Mouse (Mus musculus) hindbrain, embryonic 14.5 days (tissue): Measurements from ENCODE around the gene Rrm1. TPM values are rescaled to one million over a fixed set of nuclear protein-coding genes. Genes with fewer than 3 reads are reported as not detected.
A peak's percentile ranks its signal among the peaks of the same experiment; 100 is the strongest.

Experiments used
- ATAC-seq: fragments of 200-750 bp; cut with Nextera tagmentation; 2 replicates; pipeline ENCODE4 v1.8.0; 2017; ENCODE audit warnings: moderate number of reproducible peaks, mild to moderate bottlenecking, moderate TSS enrichment, moderate library complexity; ENCODE audit not compliant: low FRiP score
- DNase-seq: peaks from one replicate; pipeline ENCODE4 v3.0.0-alpha.2; 2015; ENCODE audit warnings: low spot score
- H3K27ac ChIP-seq: fragments of 300-500 bp; sonication (generic); 2 replicates; pipeline ENCODE4 v1.5.1; 2014; ENCODE audit warnings: mild to moderate bottlenecking, moderate library complexity
- H3K27me3 ChIP-seq: fragments of 300-500 bp; sonication (generic); 2 replicates; pipeline ENCODE4 v1.6.1; 2014; ENCODE audit warnings: mild to moderate bottlenecking, low read length, mixed read lengths; ENCODE audit not compliant: control insufficient read depth, insufficient read depth
- H3K36me3 ChIP-seq: fragments of 300-500 bp; sonication (generic); replicated peaks from 2 replicates; pipeline ENCODE4 v1.6.1; 2014; ENCODE audit not compliant: control insufficient read depth, insufficient read depth
- H3K4me1 ChIP-seq: fragments of 300-500 bp; sonication (generic); replicated peaks from 2 replicates; pipeline ENCODE4 v1.6.1; 2014; ENCODE audit warnings: antibody characterized with exemption, low read length, mixed read lengths; ENCODE audit not compliant: control insufficient read depth, insufficient read depth
- H3K4me2 ChIP-seq: fragments of 300-500 bp; sonication (generic); replicated peaks from 2 replicates; pipeline ENCODE4 v1.6.1; 2014; ENCODE audit warnings: mild to moderate bottlenecking, moderate library complexity
- H3K4me3 ChIP-seq: fragments of 300-500 bp; sonication (generic); replicated peaks from 2 replicates; pipeline ENCODE4 v1.5.1; 2014; ENCODE audit warnings: mild to moderate bottlenecking, low read length
- H3K9ac ChIP-seq: fragments of 300-500 bp; sonication (generic); 2 replicates; pipeline ENCODE4 v1.6.1; 2014
- H3K9me3 ChIP-seq: fragments of 300-500 bp; sonication (generic); 2 replicates; pipeline ENCODE4 v1.6.1; 2016; ENCODE audit warnings: low read length; ENCODE audit not compliant: control insufficient read depth
- WGBS: fragments of 180-500 bp; shearing (Covaris S2); extraction: QIAGEN DNeasy Blood & Tissue Kit; methylation state at CpG from one replicate; pipeline ENCODE4 v1.1.7; 2014; 5-methylcytosine and 5-hydroxymethylcytosine counted together
- polyA plus RNA-seq: library from polyadenylated mRNA; unstranded; fragments of >200 nt; fragmentation: Nextera tagmentation; extraction: Ambion mirVana; gene quantifications from 2 replicates; pipeline ENCODE4 v1.2.1, GENCODE M21; 2014

Gene Rrm1
- polyA plus RNA-seq, 1 experiment from 2014 or later, result 44.1 TPM

GRCm38 (mm10) chr7:102508666-102509065 is 67.2 kb downstream of the Rrm1 start:
- H3K36me3 ChIP-seq, result no peaks in the 10 kb centered on the region

GRCm38 (mm10) chr7:102509726-102510125 is 68.2 kb downstream of the Rrm1 start:
- no peak overlapping the region for H3K9ac ChIP-seq
- H3K4me1 ChIP-seq, result no peaks in the 10 kb centered on the region
- no peak for ATAC-seq
- H3K9me3 ChIP-seq, result no peaks in the 10 kb centered on the region
- H3K4me3 ChIP-seq, result no peak overlapping the region
- H3K27ac ChIP-seq, result no peak overlapping the region
- no peaks in the 10 kb centered on the region for H3K36me3 ChIP-seq
- H3K4me2 ChIP-seq, result no peak overlapping the region
- 79% methylated on average over 7 of the region's 7 CpGs for WGBS
- DNase-seq, result no peak
- H3K27me3 ChIP-seq, result 0 out of 2 replicates have a peak, but pooled peaks cover 10% of the 10 kb centered on the region

More at GRCm38 (mm10) chr7:102508666-102509065, 67.2 kb downstream of the Rrm1 start:
- H3K27ac ChIP-seq, result no peak overlapping the region
- H3K9me3 ChIP-seq, result no peaks in the 10 kb centered on the region
- DNase-seq (no peak), ATAC-seq (no peak)
- no peak overlapping the region for H3K4me2 ChIP-seq
- no peak overlapping the region for H3K9ac ChIP-seq
- H3K4me3 ChIP-seq, result no peak overlapping the region
- H3K4me1 ChIP-seq, result no peaks in the 10 kb centered on the region
- WGBS, result 90% methylated on average over 6 of the region's 6 CpGs
- 0 out of 2 replicates have a peak, but pooled peaks cover 3% of the 10 kb centered on the region for H3K27me3 ChIP-seq

- no peak for ATAC-seq
- Histone ChIP-seq H3K4me1 (no peaks in the 10 kb centered on the region), H3K4me2 (no peak overlapping the region), H3K9ac (no peak overlapping the region), H3K36me3 (no peaks in the 10 kb centered on the region), H3K4me3 (no peak overlapping the region), H3K27ac (no peak overlapping the region), H3K9me3 (no peaks in the 10 kb centered on the region), H3K27me3 (0 out of 2 replicates have a peak, but pooled peaks cover 10% of the 10 kb centered on the region)
- WGBS, result 94% methylated on average over 10 of the region's 10 CpGs
- no peak for DNase-seq
These were observed 70.4 kb downstream of the Rrm1 start for GRCm38 (mm10) chr7:102511927-102512326.

- WGBS, result under 1% methylated on average over 54 of the region's 54 CpGs
- H3K4me1 ChIP-seq, result no peaks in the 10 kb centered on the region
- DNase-seq, result peak; percentile 93
- H3K4me2 ChIP-seq, result peak overlapping the region; percentile 74
- H3K4me3 ChIP-seq, result peak overlapping the region; percentile 50
- H3K9ac ChIP-seq, result peak overlapping the region; percentile 75
- no peak overlapping the region for H3K27ac ChIP-seq
- H3K9me3 ChIP-seq, result no peaks in the 10 kb centered on the region
- H3K36me3 ChIP-seq, result no peaks in the 10 kb centered on the region
- 0 out of 2 replicates have a peak, but pooled peaks cover 10% of the 10 kb centered on the region for H3K27me3 ChIP-seq
- peak; percentile 97 for ATAC-seq
These were observed 71.4 kb downstream of the Rrm1 start for GRCm38 (mm10) chr7:102512814-102513435.

- H3K27me3 ChIP-seq, result 0 out of 2 replicates have a peak, but pooled peaks cover 10% of the 10 kb centered on the region
- 75% methylated on average over 4 of the region's 4 CpGs for WGBS
- no peaks in the 10 kb centered on the region for H3K36me3 ChIP-seq
- no peaks in the 10 kb centered on the region for H3K4me1 ChIP-seq
- H3K4me3 ChIP-seq, result no peak overlapping the region
- no peak overlapping the region for H3K4me2 ChIP-seq
- H3K27ac ChIP-seq, result no peak overlapping the region
- DNase-seq (no peak), ATAC-seq (no peak)
- H3K9ac ChIP-seq, result no peak overlapping the region
- H3K9me3 ChIP-seq, result no peaks in the 10 kb centered on the region
These were observed 72.6 kb downstream of the Rrm1 start for GRCm38 (mm10) chr7:102514144-102514543.

GRCm38 (mm10) chr7:102516261-102517050 is 75.0 kb downstream of the Rrm1 start:
- Histone ChIP-seq H3K27me3 (0 out of 2 replicates have a peak, but pooled peaks cover 10% of the 10 kb centered on the region), H3K4me1 (no peaks in the 10 kb centered on the region), H3K4me2 (no peak overlapping the region), H3K9me3 (no peaks in the 10 kb centered on the region), H3K4me3 (no peak overlapping the region), H3K36me3 (no peaks in the 10 kb centered on the region), H3K27ac (no peak overlapping the region), H3K9ac (no peak overlapping the region)
- 64% methylated on average over 10 of the region's 10 CpGs for WGBS
- no peak for DNase-seq
- no peak for ATAC-seq

- H3K36me3 ChIP-seq, result no peaks in the 10 kb centered on the region
- ATAC-seq (no peak), DNase-seq (no peak)
- no peaks in the 10 kb centered on the region for H3K4me1 ChIP-seq
- no peak overlapping the region for H3K4me3 ChIP-seq
- no peaks in the 10 kb centered on the region for H3K9me3 ChIP-seq
- no peak overlapping the region for H3K9ac ChIP-seq
- 73% methylated on average over 2 of the region's 2 CpGs for WGBS
- H3K27ac ChIP-seq, result no peak overlapping the region
- 0 out of 2 replicates have a peak, but pooled peaks cover 9% of the 10 kb centered on the region for H3K27me3 ChIP-seq
- no peak overlapping the region for H3K4me2 ChIP-seq
These were observed 75.5 kb downstream of the Rrm1 start for GRCm38 (mm10) chr7:102517051-102517335.

Other genes with a start within 250 kb of the Rrm1 start
- gene Nup98, start 231.5 kb upstream of the Rrm1 start, polyA plus RNA-seq, result 24.4 and 25.8 TPM in 2 replicates
- 63.9 and 65.0 TPM in 2 replicates for gene Pgap2, start 231.5 kb upstream of the Rrm1 start, polyA plus RNA-seq
- gene Rhog, start 185.6 kb upstream of the Rrm1 start, polyA plus RNA-seq, result 20.3 and 20.5 TPM in 2 replicates
- 15.2 and 15.4 TPM in 2 replicates for gene Stim1, start 173.9 kb upstream of the Rrm1 start, polyA plus RNA-seq
- 0.18 and 0.39 TPM in 2 replicates for gene Olfr543, start 40.0 kb downstream of the Rrm1 start, polyA plus RNA-seq
- gene Olfr544, start 46.6 kb downstream of the Rrm1 start, polyA plus RNA-seq, result 0.09 and 0.11 TPM in 2 replicates
- gene Olfr545, start 57.9 kb downstream of the Rrm1 start, polyA plus RNA-seq, result 0.17 and 0.23 TPM in 2 replicates
- gene Olfr547, start 93.1 kb downstream of the Rrm1 start, polyA plus RNA-seq, result not detected in 2 replicates
- not detected in 2 replicates for gene Olfr548-ps1, start 99.2 kb downstream of the Rrm1 start, polyA plus RNA-seq
- not detected in 2 replicates for gene Olfr549, start 108.2 kb downstream of the Rrm1 start, polyA plus RNA-seq
- 0.11 and 0.57 TPM in 2 replicates for gene Trim21, start 123.8 kb downstream of the Rrm1 start, polyA plus RNA-seq
- gene Olfr550, start 129.7 kb downstream of the Rrm1 start, polyA plus RNA-seq, result not detected in 2 replicates
- not detected in 2 replicates for gene Olfr551, start 150.2 kb downstream of the Rrm1 start, polyA plus RNA-seq
- gene Olfr552, start 156.1 kb downstream of the Rrm1 start, polyA plus RNA-seq, result not detected in 2 replicates
- gene Olfr553, start 176.5 kb downstream of the Rrm1 start, polyA plus RNA-seq, result not detected in 2 replicates
- gene Olfr554, start 196.7 kb downstream of the Rrm1 start, polyA plus RNA-seq, result not detected in 2 replicates
- not detected in 2 replicates for gene Olfr555, start 217.1 kb downstream of the Rrm1 start, polyA plus RNA-seq
- gene Olfr556, start 223.2 kb downstream of the Rrm1 start, polyA plus RNA-seq, result not detected in 2 replicates
- gene Trim68, start 245.6 kb downstream of the Rrm1 start, polyA plus RNA-seq, result 8.3 and 8.4 TPM in 2 replicates